Mouse (Mus musculus) stomach, embryonic 15.5 days (tissue): ENCODE measurements around the gene Cdh13. TPM values are rescaled to one million over a fixed set of nuclear protein-coding genes. Genes with fewer than 3 reads are reported as not detected.

Experiments used
- ATAC-seq: fragments of 200-750 bp; cut with Nextera tagmentation; 2 replicates; pipeline ENCODE4 v1.8.0; 2017; ENCODE audit warnings: low read depth, moderate number of reproducible peaks, moderate TSS enrichment; ENCODE audit not compliant: insufficient read depth, low FRiP score
- H3K27ac ChIP-seq: fragments of 300-500 bp; sonication (generic); 2 replicates; pipeline ENCODE4 v1.5.1; 2015; ENCODE audit warnings: mild to moderate bottlenecking, inconsistent platforms
- H3K27me3 ChIP-seq: fragments of 300-500 bp; sonication (generic); replicated peaks from 2 replicates; pipeline ENCODE4 v1.6.1; 2015; ENCODE audit warnings: inconsistent platforms
- H3K36me3 ChIP-seq: fragments of 300-500 bp; sonication (generic); 2 replicates; pipeline ENCODE4 v1.6.1; 2015; ENCODE audit warnings: inconsistent platforms
- H3K4me1 ChIP-seq: fragments of 300-500 bp; sonication (generic); 2 replicates; pipeline ENCODE4 v1.6.1; 2015; ENCODE audit warnings: inconsistent platforms
- H3K4me2 ChIP-seq: fragments of 300-500 bp; sonication (generic); 2 replicates; pipeline ENCODE4 v1.6.1; 2015; ENCODE audit warnings: mild to moderate bottlenecking, inconsistent platforms
- H3K4me3 ChIP-seq: fragments of 300-500 bp; sonication (generic); replicated peaks from 2 replicates; pipeline ENCODE4 v1.5.1; 2015; ENCODE audit warnings: inconsistent platforms
- H3K9ac ChIP-seq: fragments of 300-500 bp; sonication (generic); 2 replicates; pipeline ENCODE4 v1.6.1; 2015; ENCODE audit warnings: inconsistent platforms
- H3K9me3 ChIP-seq: fragments of 300-500 bp; sonication (generic); 2 replicates; pipeline ENCODE4 v1.6.1; 2016; ENCODE audit warnings: inconsistent platforms
- WGBS: fragments of 180-500 bp; shearing (Covaris S2); methylation state at CpG from one replicate; pipeline ENCODE4 v1.1.7; 2015; 5-methylcytosine and 5-hydroxymethylcytosine counted together
- polyA plus RNA-seq: library from polyadenylated mRNA; unstranded; fragments of >200 nt; fragmentation: Nextera tagmentation; extraction: Ambion mirVana; gene quantifications from 2 replicates; pipeline ENCODE4 v1.2.1, GENCODE M21; 2015

Cdh13 gene
- polyA plus RNA-seq, 1 experiment from 2014 or later = 12.1 TPM

GRCm38 (mm10) chr8:118313426-118314187 lies 30.1 kb downstream of the Cdh13 start:
- 66% methylated on average over 17 of the region's 17 CpGs for WGBS
- Histone ChIP-seq H3K27ac (no peak overlapping the region), H3K9ac (no peak overlapping the region), H3K4me3 (no peak overlapping the region), H3K4me1 (no peaks in the 10 kb centered on the region), H3K9me3 (no peaks in the 10 kb centered on the region), H3K4me2 (no peak overlapping the region), H3K27me3 (no peaks in the 10 kb centered on the region), H3K36me3 (no peaks in the 10 kb centered on the region)
- no peak for ATAC-seq

DNA sequence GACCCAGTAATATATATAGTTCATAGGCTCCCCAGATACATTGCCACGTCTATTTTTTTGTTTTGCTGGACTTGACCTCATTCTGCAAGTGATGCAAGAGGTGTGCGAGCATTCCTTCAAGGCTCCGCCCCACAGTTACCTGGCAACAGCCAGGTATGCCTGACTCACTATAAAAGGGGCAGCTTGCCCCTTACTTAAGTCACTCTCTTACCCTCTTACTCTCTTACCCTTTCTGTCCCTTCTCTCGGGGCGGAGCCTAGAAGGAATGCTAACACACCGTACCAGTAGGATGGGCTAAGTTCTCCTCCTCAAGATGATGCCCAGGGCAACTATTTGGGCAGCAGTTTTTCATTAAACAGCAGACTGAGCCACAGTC lies 30.6 kb downstream of the Cdh13 start:
- Histone ChIP-seq H3K4me1 (no peaks in the 10 kb centered on the region), H3K27ac (no peak overlapping the region), H3K36me3 (no peaks in the 10 kb centered on the region), H3K9me3 (no peaks in the 10 kb centered on the region), H3K9ac (no peak overlapping the region), H3K27me3 (no peaks in the 10 kb centered on the region), H3K4me2 (no peak overlapping the region), H3K4me3 (no peak overlapping the region)
- ATAC-seq = no peak
- 69% methylated on average over 6 of the region's 6 CpGs for WGBS

- Histone ChIP-seq H3K9me3 (no peaks in the 10 kb centered on the region), H3K4me2 (no peak overlapping the region), H3K27ac (no peak overlapping the region), H3K4me1 (no peaks in the 10 kb centered on the region), H3K4me3 (no peak overlapping the region), H3K9ac (no peak overlapping the region), H3K36me3 (no peaks in the 10 kb centered on the region), H3K27me3 (no peaks in the 10 kb centered on the region)
- WGBS = 82% methylated on average over 7 of the region's 7 CpGs
- ATAC-seq = no peak
Measured at GRCm38 (mm10) chr8:118314932-118315331, 31.4 kb downstream of the Cdh13 start.

GRCm38 (mm10) chr8:118316440-118316839 lies 32.9 kb downstream of the Cdh13 start:
- Histone ChIP-seq H3K4me3 (no peak overlapping the region), H3K9ac (no peak overlapping the region), H3K27ac (no peak overlapping the region), H3K27me3 (no peaks in the 10 kb centered on the region), H3K36me3 (no peaks in the 10 kb centered on the region), H3K4me2 (no peak overlapping the region), H3K4me1 (no peaks in the 10 kb centered on the region), H3K9me3 (no peaks in the 10 kb centered on the region)
- ATAC-seq = no peak
- 51% methylated on average over 12 of the region's 12 CpGs for WGBS

GRCm38 (mm10) chr8:118320566-118320965 lies 37.0 kb downstream of the Cdh13 start:
- H3K4me1 ChIP-seq = no peaks in the 10 kb centered on the region
- 68% methylated on average over 1 of the region's 1 CpGs for WGBS

GRCm38 (mm10) chr8:118323421-118323820 lies 39.9 kb downstream of the Cdh13 start:
- 42% methylated on average over 3 of the region's 3 CpGs for WGBS
- Histone ChIP-seq H3K36me3 (no peaks in the 10 kb centered on the region), H3K4me3 (no peak overlapping the region), H3K27me3 (no peaks in the 10 kb centered on the region), H3K9me3 (no peaks in the 10 kb centered on the region), H3K4me1 (no peaks in the 10 kb centered on the region), H3K27ac (no peak overlapping the region), H3K4me2 (no peak overlapping the region), H3K9ac (no peak overlapping the region)
- ATAC-seq = no peak

More at GRCm38 (mm10) chr8:118320566-118320965, 37.0 kb downstream of the Cdh13 start:
- Histone ChIP-seq H3K27me3 (no peaks in the 10 kb centered on the region), H3K9ac (no peak overlapping the region), H3K9me3 (no peaks in the 10 kb centered on the region), H3K4me3 (no peak overlapping the region), H3K36me3 (no peaks in the 10 kb centered on the region), H3K27ac (no peak overlapping the region), H3K4me2 (no peak overlapping the region)
- ATAC-seq = no peak

DNA sequence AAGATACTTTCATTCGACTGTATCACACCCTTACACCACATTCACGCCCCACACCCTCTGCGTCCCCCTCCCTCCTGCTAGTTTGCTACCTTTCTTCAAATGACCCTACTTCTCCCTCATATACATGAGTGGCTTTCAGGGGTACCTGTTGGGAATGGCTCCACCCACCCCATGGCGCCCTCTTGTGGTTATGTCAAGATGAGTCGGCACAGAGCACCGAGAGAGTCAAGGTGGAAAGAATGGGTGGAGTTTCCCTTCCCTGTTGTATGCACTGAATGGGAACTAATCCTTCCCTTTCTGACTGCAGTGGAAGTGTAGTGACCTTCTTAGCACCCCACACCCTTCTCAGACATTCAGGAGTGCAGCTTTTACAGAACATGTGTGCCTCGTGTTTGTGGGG lies 51.4 kb downstream of the Cdh13 start:
- Histone ChIP-seq H3K4me3 (no peak overlapping the region), H3K27ac (no peak overlapping the region), H3K9me3 (no peaks in the 10 kb centered on the region), H3K36me3 (no peaks in the 10 kb centered on the region), H3K9ac (no peak overlapping the region), H3K4me1 (no peaks in the 10 kb centered on the region), H3K27me3 (no peaks in the 10 kb centered on the region), H3K4me2 (no peak overlapping the region)
- ATAC-seq = no peak
- 70% methylated on average over 7 of the region's 7 CpGs for WGBS

- 83% methylated on average over 3 of the region's 3 CpGs for WGBS
- H3K27ac ChIP-seq = no peak overlapping the region
- H3K36me3 ChIP-seq = no peaks in the 10 kb centered on the region
- H3K4me2 ChIP-seq = no peak overlapping the region
- H3K9me3 ChIP-seq = no peaks in the 10 kb centered on the region
- no peak overlapping the region for H3K4me3 ChIP-seq
- no peak overlapping the region for H3K9ac ChIP-seq
- ATAC-seq = no peak
- H3K27me3 ChIP-seq = no peaks in the 10 kb centered on the region
- H3K4me1 ChIP-seq = no peaks in the 10 kb centered on the region
Measured at GRCm38 (mm10) chr8:118339711-118340110, 56.2 kb downstream of the Cdh13 start.

DNA sequence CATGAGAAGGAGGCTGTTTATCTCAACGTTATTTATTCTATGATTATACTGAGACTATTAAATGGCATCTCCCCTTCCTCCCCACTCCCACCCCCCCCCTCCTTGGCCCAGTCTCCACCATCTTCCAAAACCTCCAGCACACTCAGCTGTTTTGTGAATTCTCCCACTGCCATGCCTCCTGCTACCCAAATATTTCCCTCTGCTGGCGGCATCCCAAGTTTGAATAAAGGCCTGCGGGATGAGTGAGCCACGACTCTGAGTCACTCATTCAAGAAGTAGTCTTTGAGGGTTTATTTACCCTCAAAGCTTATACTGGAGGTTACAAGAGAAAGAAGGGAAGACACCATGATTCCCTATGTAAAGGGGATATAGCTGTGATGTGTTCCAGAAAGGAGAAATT lies 59.7 kb downstream of the Cdh13 start:
- Histone ChIP-seq H3K4me1 (no peaks in the 10 kb centered on the region), H3K36me3 (no peaks in the 10 kb centered on the region), H3K4me3 (no peak overlapping the region), H3K27me3 (no peaks in the 10 kb centered on the region), H3K4me2 (no peak overlapping the region), H3K9ac (no peak overlapping the region), H3K9me3 (no peaks in the 10 kb centered on the region), H3K27ac (no peak overlapping the region)
- ATAC-seq = no peak
- 51% methylated on average over 4 of the region's 4 CpGs for WGBS

DNA sequence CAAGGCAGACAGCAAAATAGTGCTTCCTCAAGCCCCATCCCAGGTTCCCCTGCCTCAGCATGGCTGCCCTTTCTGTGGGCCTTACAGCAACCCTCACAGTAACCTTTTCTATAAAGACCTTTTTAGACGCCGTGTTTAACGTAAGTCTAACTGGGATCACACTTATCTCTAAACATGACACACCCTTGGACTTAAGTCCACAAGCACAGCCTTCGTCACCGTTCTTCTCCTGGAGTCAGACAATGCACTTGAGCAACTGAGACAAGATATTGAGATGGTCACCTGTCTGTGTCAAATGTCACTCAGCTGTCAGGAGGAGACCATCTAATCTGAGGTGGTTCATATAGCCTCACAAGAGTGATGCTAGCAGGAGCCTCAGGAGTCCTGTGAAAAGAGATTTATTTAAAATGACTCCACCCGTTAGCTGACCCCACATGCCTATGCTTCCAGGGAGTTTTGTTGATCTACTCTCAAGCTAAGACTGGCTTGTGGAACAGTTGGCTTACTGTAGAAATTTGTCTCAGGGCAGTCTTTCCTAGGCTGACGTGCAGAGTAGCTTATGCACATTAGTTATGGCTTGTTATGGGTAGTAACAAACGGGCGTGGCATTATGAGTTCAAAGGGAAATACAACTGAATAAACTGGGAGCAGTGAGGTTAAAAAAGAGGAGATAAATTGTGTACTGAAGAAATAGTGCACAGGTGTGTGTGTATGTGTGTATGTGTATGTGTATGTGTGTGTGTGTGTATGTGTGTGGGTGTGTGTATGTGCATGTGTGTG lies 65.4 kb downstream of the Cdh13 start:
- Histone ChIP-seq H3K4me2 (no peak overlapping the region), H3K9me3 (no peaks in the 10 kb centered on the region), H3K27me3 (no peaks in the 10 kb centered on the region), H3K4me3 (no peak overlapping the region), H3K27ac (no peak overlapping the region), H3K4me1 (no peaks in the 10 kb centered on the region), H3K36me3 (no peaks in the 10 kb centered on the region), H3K9ac (no peak overlapping the region)
- no peak for ATAC-seq
- WGBS = 62% methylated on average over 9 of the region's 9 CpGs

GRCm38 (mm10) chr8:118350136-118350535 lies 66.6 kb downstream of the Cdh13 start:
- H3K9me3 ChIP-seq = no peaks in the 10 kb centered on the region
- H3K4me1 ChIP-seq = no peaks in the 10 kb centered on the region
- WGBS = 74% methylated on average over 7 of the region's 7 CpGs
- no peak overlapping the region for H3K27ac ChIP-seq
- no peaks in the 10 kb centered on the region for H3K36me3 ChIP-seq
- H3K27me3 ChIP-seq = no peaks in the 10 kb centered on the region
- no peak overlapping the region for H3K9ac ChIP-seq
- ATAC-seq = no peak
- no peak overlapping the region for H3K4me3 ChIP-seq
- no peak overlapping the region for H3K4me2 ChIP-seq

- Histone ChIP-seq H3K27ac (no peak overlapping the region), H3K4me2 (no peak overlapping the region), H3K9me3 (no peaks in the 10 kb centered on the region), H3K27me3 (no peaks in the 10 kb centered on the region), H3K36me3 (no peaks in the 10 kb centered on the region), H3K4me3 (no peak overlapping the region), H3K9ac (no peak overlapping the region), H3K4me1 (no peaks in the 10 kb centered on the region)
- WGBS = 69% methylated on average over 4 of the region's 4 CpGs
- ATAC-seq = no peak
Measured at GRCm38 (mm10) chr8:118353022-118353421, 69.5 kb downstream of the Cdh13 start.
